Mouse (Mus musculus): ENCODE measurements around the gene Lsamp. TPM values are rescaled to one million over a fixed set of nuclear protein-coding genes. Genes with fewer than 3 reads are reported as not detected.

The Lsamp gene
- polyA plus RNA-seq, 1 experiment: not detected

- Histone ChIP-seq H3K36me3 (ENCODE audit: control insufficient read depth, insufficient read depth, low read length, poor library complexity, severe bottlenecking) (no peaks in the 10 kb centered on the region), H3K27me3 (ENCODE audit: control insufficient read depth, insufficient read depth, low read length, poor library complexity, severe bottlenecking) (no peaks in the 10 kb centered on the region), H3K4me3 (ENCODE audit: low read depth, low read length) (no peak overlapping the region), H3K4me1 (ENCODE audit: control insufficient read depth, insufficient read depth, low read length) (no peaks in the 10 kb centered on the region), H3K9ac (ENCODE audit: low read depth, poor library complexity, severe bottlenecking) (no peak overlapping the region), H3K9me3 (replicated peaks; ENCODE audit: control insufficient read depth, insufficient read depth, low read length, poor library complexity, severe bottlenecking) (no peaks in the 10 kb centered on the region), H3K27ac (ENCODE audit: insufficient read depth, low read length) (no peak overlapping the region)
- TF ChIP-seq CTCF (IDR thresholded peaks at IDR 0.05; ENCODE audit: low read depth, low read length): no peak
- TF ChIP-seq POLR2A (IDR thresholded peaks at IDR 0.05; ENCODE audit: insufficient read depth, low read length): no peak
- TF ChIP-seq EP300 (IDR thresholded peaks at IDR 0.05; ENCODE audit: insufficient read depth, low read depth, low read length): no peak
These were observed 1079.2 kb downstream of the Lsamp start for GRCm38 (mm10) chr16:41063270-41063857.

GRCm38 (mm10) chr16:41073470-41073869, 1089.3 kb downstream of the Lsamp start:
- no peak overlapping the region for H3K9ac ChIP-seq (ENCODE audit: low read depth, poor library complexity, severe bottlenecking)
- no peaks in the 10 kb centered on the region for H3K27me3 ChIP-seq (ENCODE audit: control insufficient read depth, insufficient read depth, low read length, poor library complexity, severe bottlenecking)
- no peak overlapping the region for H3K27ac ChIP-seq (ENCODE audit: insufficient read depth, low read length)
- no peaks in the 10 kb centered on the region for H3K9me3 ChIP-seq (replicated peaks; ENCODE audit: control insufficient read depth, insufficient read depth, low read length, poor library complexity, severe bottlenecking)
- no peaks in the 10 kb centered on the region for H3K36me3 ChIP-seq (ENCODE audit: control insufficient read depth, insufficient read depth, low read length, poor library complexity, severe bottlenecking)
- no peak for TF ChIP-seq POLR2A (IDR thresholded peaks at IDR 0.05; ENCODE audit: insufficient read depth, low read length)
- no peak for TF ChIP-seq EP300 (IDR thresholded peaks at IDR 0.05; ENCODE audit: insufficient read depth, low read depth, low read length)
- no peak for TF ChIP-seq CTCF (IDR thresholded peaks at IDR 0.05; ENCODE audit: low read depth, low read length)
- no peaks in the 10 kb centered on the region for H3K4me1 ChIP-seq (ENCODE audit: control insufficient read depth, insufficient read depth, low read length)
- no peak overlapping the region for H3K4me3 ChIP-seq (ENCODE audit: low read depth, low read length)

- TF ChIP-seq CTCF (IDR thresholded peaks at IDR 0.05; ENCODE audit: low read depth, low read length): no peak
These were observed 1104.5 kb downstream of the Lsamp start for GRCm38 (mm10) chr16:41088648-41089047.

GRCm38 (mm10) chr16:41090092-41090491, 1105.9 kb downstream of the Lsamp start:
- H3K4me1 ChIP-seq (ENCODE audit: control insufficient read depth, insufficient read depth, low read length): no peaks in the 10 kb centered on the region
- H3K36me3 ChIP-seq (ENCODE audit: control insufficient read depth, insufficient read depth, low read length, poor library complexity, severe bottlenecking): no peaks in the 10 kb centered on the region
- H3K27ac ChIP-seq (ENCODE audit: insufficient read depth, low read length): no peak overlapping the region
- TF ChIP-seq CTCF (IDR thresholded peaks at IDR 0.05; ENCODE audit: low read depth, low read length): no peak
- no peak for TF ChIP-seq EP300 (IDR thresholded peaks at IDR 0.05; ENCODE audit: insufficient read depth, low read depth, low read length)
- TF ChIP-seq POLR2A (IDR thresholded peaks at IDR 0.05; ENCODE audit: insufficient read depth, low read length): no peak
- no peaks in the 10 kb centered on the region for H3K9me3 ChIP-seq (replicated peaks; ENCODE audit: control insufficient read depth, insufficient read depth, low read length, poor library complexity, severe bottlenecking)
- no peaks in the 10 kb centered on the region for H3K27me3 ChIP-seq (ENCODE audit: control insufficient read depth, insufficient read depth, low read length, poor library complexity, severe bottlenecking)
- H3K9ac ChIP-seq (ENCODE audit: low read depth, poor library complexity, severe bottlenecking): no peak overlapping the region
- no peak overlapping the region for H3K4me3 ChIP-seq (ENCODE audit: low read depth, low read length)

More at GRCm38 (mm10) chr16:41088648-41089047, 1104.5 kb downstream of the Lsamp start:
- H3K27ac ChIP-seq (ENCODE audit: insufficient read depth, low read length): no peak overlapping the region
- no peaks in the 10 kb centered on the region for H3K36me3 ChIP-seq (ENCODE audit: control insufficient read depth, insufficient read depth, low read length, poor library complexity, severe bottlenecking)
- no peaks in the 10 kb centered on the region for H3K9me3 ChIP-seq (replicated peaks; ENCODE audit: control insufficient read depth, insufficient read depth, low read length, poor library complexity, severe bottlenecking)
- no peaks in the 10 kb centered on the region for H3K4me1 ChIP-seq (ENCODE audit: control insufficient read depth, insufficient read depth, low read length)
- no peak overlapping the region for H3K9ac ChIP-seq (ENCODE audit: low read depth, poor library complexity, severe bottlenecking)
- no peak overlapping the region for H3K4me3 ChIP-seq (ENCODE audit: low read depth, low read length)
- H3K27me3 ChIP-seq (ENCODE audit: control insufficient read depth, insufficient read depth, low read length, poor library complexity, severe bottlenecking): no peaks in the 10 kb centered on the region

DNA sequence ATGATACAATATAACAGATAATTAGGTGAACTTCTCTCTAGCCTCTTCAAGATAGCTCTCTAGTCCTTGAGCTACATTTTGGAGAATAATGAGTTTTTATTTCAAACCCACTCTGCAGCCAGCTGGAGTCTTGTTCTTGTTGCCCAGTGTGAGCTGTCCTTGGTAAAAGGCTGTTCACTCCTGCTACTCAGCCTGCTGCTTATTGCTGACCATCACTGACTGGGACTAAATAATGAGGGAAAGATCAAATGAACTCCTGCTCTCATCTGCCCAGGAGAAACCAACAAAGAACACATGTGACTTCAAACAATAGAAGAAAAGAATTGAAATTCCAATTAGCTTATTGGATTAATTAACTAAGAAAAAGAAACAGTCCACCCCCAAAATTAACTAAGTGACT, 1107.1 kb downstream of the Lsamp start:
- TF ChIP-seq EP300 (IDR thresholded peaks at IDR 0.05; ENCODE audit: insufficient read depth, low read depth, low read length) (no peak), CTCF (IDR thresholded peaks at IDR 0.05; ENCODE audit: low read depth, low read length) (no peak), POLR2A (IDR thresholded peaks at IDR 0.05; ENCODE audit: insufficient read depth, low read length) (no peak)
- Histone ChIP-seq H3K27ac (ENCODE audit: insufficient read depth, low read length) (no peak overlapping the region), H3K36me3 (ENCODE audit: control insufficient read depth, insufficient read depth, low read length, poor library complexity, severe bottlenecking) (no peaks in the 10 kb centered on the region), H3K9ac (ENCODE audit: low read depth, poor library complexity, severe bottlenecking) (no peak overlapping the region), H3K27me3 (ENCODE audit: control insufficient read depth, insufficient read depth, low read length, poor library complexity, severe bottlenecking) (no peaks in the 10 kb centered on the region), H3K9me3 (replicated peaks; ENCODE audit: control insufficient read depth, insufficient read depth, low read length, poor library complexity, severe bottlenecking) (no peaks in the 10 kb centered on the region), H3K4me3 (ENCODE audit: low read depth, low read length) (no peak overlapping the region), H3K4me1 (ENCODE audit: control insufficient read depth, insufficient read depth, low read length) (no peaks in the 10 kb centered on the region)

DNA sequence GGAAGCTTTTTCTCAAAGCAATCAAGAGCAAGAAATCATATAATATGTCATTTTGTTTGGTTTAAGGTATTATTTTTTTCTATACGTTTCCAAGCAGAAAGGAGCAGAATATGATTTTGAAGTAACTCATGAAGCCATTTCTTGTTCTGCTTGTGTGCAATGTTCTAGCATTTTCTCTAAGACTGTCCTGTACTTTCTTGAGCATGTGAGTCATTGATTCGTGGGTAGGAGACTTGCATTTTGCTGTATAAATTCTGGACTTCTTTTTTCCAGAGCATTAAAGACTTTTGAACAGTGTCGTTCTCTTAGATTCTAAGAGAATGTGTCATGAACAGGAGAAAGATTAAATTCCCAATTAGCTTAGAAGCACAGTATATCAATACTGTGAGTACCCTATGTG, 1118.6 kb downstream of the Lsamp start:
- Histone ChIP-seq H3K4me3 (ENCODE audit: low read depth, low read length) (no peak overlapping the region), H3K27me3 (ENCODE audit: control insufficient read depth, insufficient read depth, low read length, poor library complexity, severe bottlenecking) (no peaks in the 10 kb centered on the region), H3K9ac (ENCODE audit: low read depth, poor library complexity, severe bottlenecking) (no peak overlapping the region), H3K9me3 (replicated peaks; ENCODE audit: control insufficient read depth, insufficient read depth, low read length, poor library complexity, severe bottlenecking) (no peaks in the 10 kb centered on the region), H3K36me3 (ENCODE audit: control insufficient read depth, insufficient read depth, low read length, poor library complexity, severe bottlenecking) (no peaks in the 10 kb centered on the region), H3K4me1 (ENCODE audit: control insufficient read depth, insufficient read depth, low read length) (no peaks in the 10 kb centered on the region), H3K27ac (ENCODE audit: insufficient read depth, low read length) (no peak overlapping the region)
- TF ChIP-seq EP300 (IDR thresholded peaks at IDR 0.05; ENCODE audit: insufficient read depth, low read depth, low read length) (no peak), POLR2A (IDR thresholded peaks at IDR 0.05; ENCODE audit: insufficient read depth, low read length) (no peak), CTCF (IDR thresholded peaks at IDR 0.05; ENCODE audit: low read depth, low read length) (no peak)
